Mouse (Mus musculus): ENCODE data around the gene Nlgn1. TPM values are rescaled to one million over a fixed set of nuclear protein-coding genes. Genes with fewer than 3 reads are reported as not detected.

Nlgn1 gene
- 1.5 and 1.7 TPM in 2 replicates for polyA plus RNA-seq (2015; fragmentation: Nextera tagmentation; extraction: Ambion mirVana)

DNA sequence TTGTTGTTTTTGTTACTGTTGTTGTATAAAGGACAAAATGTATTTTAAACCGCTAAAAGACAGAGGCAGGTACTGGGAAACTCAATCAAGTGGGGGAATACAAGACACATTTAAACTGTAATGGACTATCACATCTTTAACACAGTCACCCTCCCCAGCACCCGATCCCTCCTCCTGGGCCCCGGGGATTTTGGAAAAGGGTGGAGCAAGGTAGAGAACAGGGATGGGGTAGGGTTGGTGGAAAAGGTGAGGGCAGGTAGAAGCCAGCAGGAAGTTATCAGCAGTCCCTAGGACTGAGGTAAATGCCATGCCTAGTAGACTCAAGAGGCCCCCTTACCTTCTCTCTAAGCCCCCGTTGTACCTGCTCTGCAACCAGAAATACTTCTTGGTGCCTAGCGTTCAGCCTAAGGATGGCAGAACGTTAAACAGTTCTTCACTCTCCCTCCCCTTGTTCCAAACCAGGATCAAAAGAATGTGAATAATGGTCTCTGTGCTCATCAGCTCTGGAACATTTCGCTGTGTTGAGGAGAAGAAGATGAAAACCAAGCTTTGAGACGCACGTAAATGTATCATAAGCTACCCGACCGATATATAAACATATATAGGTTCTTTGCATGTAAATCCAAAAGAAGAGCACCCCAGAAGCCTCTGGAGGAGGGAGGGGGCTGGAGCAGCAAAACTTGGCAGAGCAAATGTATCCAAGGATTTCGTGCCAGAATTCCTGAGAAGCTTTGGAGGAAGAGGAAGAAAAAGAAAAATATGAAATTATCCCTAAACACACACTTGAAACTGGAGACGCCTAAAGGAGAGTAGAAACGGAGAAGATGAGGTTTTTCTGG is at the start of gene Nlgn1:
TSS of gene Nlgn1 (minus strand) at position 61 of the 839 bp plus-strand sequence.
- Histone ChIP-seq H3K4me1 (ENCODE audit: insufficient read depth, low read length) (peaks cover 7% of the 10 kb centered on the region; the same call in 1 of the 2 replicates), H3K4me2 (replicated peaks; ENCODE audit: low read depth, low read length) (peak within 1 kb of the TSS; percentile 93), H3K36me3 (ENCODE audit: insufficient read depth, low read length) (no peaks in the 10 kb centered on the region), H3K27me3 (ENCODE audit: insufficient read depth, low read length) (peaks cover 36% of the 10 kb centered on the region), H3K9me3 (ENCODE audit: low read length) (no peaks in the 10 kb centered on the region), H3K27ac (ENCODE audit: low read length) (no peak within 1 kb of the TSS), H3K9ac (replicated peaks; ENCODE audit: low read length) (peak within 1 kb of the TSS; percentile 64), H3K4me3 (ENCODE audit: low read length) (peak within 1 kb of the TSS; percentile 59)
- no peak for ATAC-seq (ENCODE audit: low FRiP score, low TSS enrichment)
- 4% methylated on average over 14 of the region's 14 CpGs for WGBS

DNA sequence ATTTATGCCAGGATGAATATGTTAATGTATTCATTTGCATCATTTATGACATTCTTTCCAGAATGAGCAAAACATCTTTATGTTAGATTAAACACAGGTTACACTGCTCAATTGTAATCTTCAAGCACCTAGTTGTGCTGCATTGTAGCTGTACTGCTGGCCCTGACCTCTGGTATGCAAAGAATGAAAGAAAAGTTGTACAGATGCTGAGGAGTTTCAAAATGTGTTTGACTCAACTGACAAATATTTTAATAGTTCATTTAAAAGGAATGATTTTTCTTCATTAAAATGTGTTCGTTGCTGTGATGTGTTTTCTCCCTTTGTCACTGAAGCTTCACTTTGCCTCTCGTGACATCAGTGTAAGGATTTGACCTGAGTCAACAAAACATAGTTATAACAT is 46.0 kb upstream of the Nlgn1 start:
- H3K9ac ChIP-seq (replicated peaks; ENCODE audit: low read length), result no peak overlapping the region
- no peaks in the 10 kb centered on the region for H3K4me1 ChIP-seq (ENCODE audit: insufficient read depth, low read length)
- no peaks in the 10 kb centered on the region for H3K9me3 ChIP-seq (ENCODE audit: low read length)
- no peak overlapping the region for H3K27ac ChIP-seq (ENCODE audit: low read length)
- H3K4me3 ChIP-seq (ENCODE audit: low read length), result no peak overlapping the region
- H3K36me3 ChIP-seq (ENCODE audit: insufficient read depth, low read length), result no peaks in the 10 kb centered on the region
- WGBS, result 61% methylated on average over 2 of the region's 2 CpGs
- H3K27me3 ChIP-seq (ENCODE audit: insufficient read depth, low read length), result no peaks in the 10 kb centered on the region
- ATAC-seq (ENCODE audit: low FRiP score, low TSS enrichment), result no peak
- H3K4me2 ChIP-seq (replicated peaks; ENCODE audit: low read depth, low read length), result no peak overlapping the region

GRCm38 (mm10) chr3:26355082-26355481 is 22.8 kb upstream of the Nlgn1 start:
- no peak overlapping the region for H3K9ac ChIP-seq (replicated peaks; ENCODE audit: low read length)
- H3K4me1 ChIP-seq (ENCODE audit: insufficient read depth, low read length), result 0 out of 2 replicates have a peak, but pooled peaks cover 3% of the 10 kb centered on the region
- no peaks in the 10 kb centered on the region for H3K9me3 ChIP-seq (ENCODE audit: low read length)
- H3K36me3 ChIP-seq (ENCODE audit: insufficient read depth, low read length), result no peaks in the 10 kb centered on the region
- no peak overlapping the region for H3K4me3 ChIP-seq (ENCODE audit: low read length)
- H3K27ac ChIP-seq (ENCODE audit: low read length), result no peak overlapping the region
- ATAC-seq (ENCODE audit: low FRiP score, low TSS enrichment), result peak; percentile 86
- H3K4me2 ChIP-seq (replicated peaks; ENCODE audit: low read depth, low read length), result no peak overlapping the region
- WGBS, result 45% methylated on average over 5 of the region's 5 CpGs
- no peaks in the 10 kb centered on the region for H3K27me3 ChIP-seq (ENCODE audit: insufficient read depth, low read length)

DNA sequence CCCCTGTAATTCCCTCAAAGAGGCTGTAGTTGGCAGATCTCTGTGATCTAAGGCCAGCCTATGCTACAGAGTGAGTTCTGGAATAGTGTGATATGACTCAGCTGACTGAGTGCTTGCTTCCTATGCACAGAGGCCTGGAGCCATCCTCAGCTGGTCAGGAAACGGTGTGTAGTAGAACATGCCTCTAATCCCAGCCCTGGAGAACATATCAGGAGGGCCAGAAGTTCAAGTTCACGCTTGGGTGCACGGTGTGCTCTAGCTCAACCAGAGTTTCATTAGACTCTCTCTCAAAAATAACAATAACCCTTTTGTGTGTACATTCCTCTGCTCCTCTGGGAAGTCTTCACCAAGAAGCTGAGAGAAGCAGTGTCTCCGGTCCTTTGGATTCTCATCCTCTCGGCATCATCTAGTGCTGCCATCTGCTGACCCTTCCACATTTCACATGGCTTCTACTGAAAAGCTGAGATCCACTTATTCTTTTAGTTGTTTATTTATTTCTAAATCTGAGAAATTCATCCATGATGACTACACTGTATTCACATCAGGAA is 22.3 kb upstream of the Nlgn1 start:
- Histone ChIP-seq H3K4me1 (ENCODE audit: insufficient read depth, low read length) (0 out of 2 replicates have a peak, but pooled peaks cover 3% of the 10 kb centered on the region), H3K4me3 (ENCODE audit: low read length) (no peak overlapping the region), H3K27ac (ENCODE audit: low read length) (no peak overlapping the region), H3K4me2 (replicated peaks; ENCODE audit: low read depth, low read length) (no peak overlapping the region), H3K36me3 (ENCODE audit: insufficient read depth, low read length) (no peaks in the 10 kb centered on the region), H3K27me3 (ENCODE audit: insufficient read depth, low read length) (no peaks in the 10 kb centered on the region), H3K9me3 (ENCODE audit: low read length) (no peaks in the 10 kb centered on the region), H3K9ac (replicated peaks; ENCODE audit: low read length) (no peak overlapping the region)
- WGBS, result 67% methylated on average over 5 of the region's 5 CpGs
- ATAC-seq (ENCODE audit: low FRiP score, low TSS enrichment), result peak; percentile 75; the same call in 1 of the 2 replicates

DNA sequence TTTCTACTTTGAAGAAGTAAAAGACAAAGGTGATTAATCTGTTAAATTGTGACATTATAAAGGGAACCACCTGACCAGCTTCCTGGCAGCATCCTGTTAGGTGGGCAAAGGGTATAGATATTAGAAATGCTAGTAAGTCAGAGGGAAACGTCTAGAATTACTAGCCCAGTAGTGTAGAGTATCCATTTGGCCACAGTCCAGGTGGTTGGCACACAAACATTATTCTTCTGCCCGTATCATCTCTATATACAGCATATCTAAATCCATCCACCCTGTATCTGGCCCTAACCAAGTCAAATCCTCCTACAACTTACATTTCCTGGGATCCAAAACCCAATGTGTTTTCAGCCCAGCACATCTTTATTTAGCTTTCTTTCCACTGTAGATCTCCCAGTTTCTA is 5.2 kb upstream of the Nlgn1 start:
- Histone ChIP-seq H3K9ac (replicated peaks; ENCODE audit: low read length) (no peak overlapping the region), H3K27ac (ENCODE audit: low read length) (no peak overlapping the region), H3K4me3 (ENCODE audit: low read length) (no peak overlapping the region), H3K4me2 (replicated peaks; ENCODE audit: low read depth, low read length) (no peak overlapping the region), H3K27me3 (ENCODE audit: insufficient read depth, low read length) (peaks cover 16% of the 10 kb centered on the region), H3K9me3 (ENCODE audit: low read length) (no peaks in the 10 kb centered on the region), H3K4me1 (ENCODE audit: insufficient read depth, low read length) (peaks cover 6% of the 10 kb centered on the region; the same call in 1 of the 2 replicates), H3K36me3 (ENCODE audit: insufficient read depth, low read length) (no peaks in the 10 kb centered on the region)
- ATAC-seq (ENCODE audit: low FRiP score, low TSS enrichment), result no peak
- WGBS, result 56% methylated on average over 2 of the region's 2 CpGs

DNA sequence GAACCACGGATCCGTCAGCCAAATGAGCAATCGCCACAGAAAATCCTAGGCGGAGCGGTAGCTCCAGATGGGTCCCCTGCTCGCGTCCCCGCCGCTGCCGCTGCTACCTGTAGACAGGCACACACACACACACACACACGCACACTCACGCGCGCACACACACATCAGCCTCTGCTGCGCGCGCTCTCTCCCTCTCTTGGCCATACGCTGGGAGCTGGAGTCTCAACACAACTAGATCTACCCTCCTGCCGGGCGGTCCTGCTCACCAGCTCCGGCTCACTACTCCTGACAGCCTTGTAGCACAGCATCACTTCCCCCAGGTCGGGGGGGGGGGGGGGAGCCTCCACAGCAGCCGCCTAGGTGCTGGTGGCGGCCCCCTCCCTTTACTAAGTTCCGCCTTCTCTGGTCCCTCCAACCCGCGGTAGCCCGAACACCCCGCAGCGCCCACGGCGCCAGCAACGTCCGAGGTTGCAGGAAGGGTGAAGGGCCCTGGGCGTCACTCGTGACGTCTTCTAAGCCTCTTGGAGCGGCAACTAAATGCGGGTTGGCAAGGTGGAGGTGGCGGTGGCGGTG is 1.1 kb upstream of the Nlgn1 start:
- H3K36me3 ChIP-seq (ENCODE audit: insufficient read depth, low read length), result no peaks in the 10 kb centered on the region
- peaks cover 36% of the 10 kb centered on the region for H3K27me3 ChIP-seq (ENCODE audit: insufficient read depth, low read length)
- peak overlapping the region; percentile 59 for H3K4me3 ChIP-seq (ENCODE audit: low read length)
- ATAC-seq (ENCODE audit: low FRiP score, low TSS enrichment), result peak; percentile 67
- H3K9me3 ChIP-seq (ENCODE audit: low read length), result no peaks in the 10 kb centered on the region
- peak overlapping the region; percentile 64 for H3K9ac ChIP-seq (replicated peaks; ENCODE audit: low read length)
- no peak overlapping the region for H3K27ac ChIP-seq (ENCODE audit: low read length)
- H3K4me1 ChIP-seq (ENCODE audit: insufficient read depth, low read length), result peaks cover 7% of the 10 kb centered on the region; the same call in 1 of the 2 replicates
- under 1% methylated on average over 40 of the region's 41 CpGs for WGBS
- peak overlapping the region; percentile 92 for H3K4me2 ChIP-seq (replicated peaks; ENCODE audit: low read depth, low read length)

DNA sequence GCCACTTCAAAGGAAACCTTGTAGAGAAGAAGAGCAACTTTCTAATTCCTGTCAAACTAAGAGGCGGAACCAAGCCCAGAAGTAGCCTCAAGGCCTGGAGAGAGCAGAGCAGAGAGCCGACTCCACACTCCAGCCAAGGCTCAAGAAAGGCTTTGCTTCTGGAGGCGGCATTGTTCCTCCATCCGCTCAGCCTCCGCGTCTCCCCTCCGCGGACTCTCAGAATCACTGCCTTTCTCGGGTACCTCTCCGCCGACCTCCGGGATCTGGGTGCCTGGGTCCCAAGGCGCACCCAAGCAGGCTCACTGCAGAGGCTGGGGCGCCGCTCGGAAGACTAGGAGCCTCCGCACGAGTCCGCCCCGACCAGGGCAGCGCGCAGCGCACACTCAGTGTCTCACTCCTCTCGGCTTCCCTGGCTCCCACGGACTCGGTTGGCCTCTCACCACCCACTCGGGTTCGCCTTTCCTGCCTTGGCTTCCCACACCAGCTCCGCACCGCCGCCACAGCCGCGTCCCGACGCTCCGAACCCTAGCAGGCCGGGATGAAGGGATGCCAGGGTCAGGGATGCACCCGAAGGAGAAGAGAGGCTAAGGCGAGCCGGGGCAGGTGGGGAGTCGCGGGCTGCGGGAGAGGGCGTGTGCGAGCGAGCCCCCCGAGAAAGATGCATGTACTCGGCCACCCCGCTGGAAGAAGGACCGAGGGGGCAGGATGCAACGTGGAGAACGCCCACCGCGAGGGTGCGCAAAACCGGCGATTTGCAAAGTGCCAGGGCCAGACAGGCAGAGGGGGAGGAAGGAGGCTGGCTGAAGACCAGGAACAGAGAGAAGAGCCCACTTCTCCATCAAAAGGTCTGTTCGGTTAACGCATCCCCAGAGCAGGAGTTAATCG is 841 bp downstream of the Nlgn1 start:
- H3K4me3 ChIP-seq (ENCODE audit: low read length), result peak overlapping the region; percentile 57
- H3K9me3 ChIP-seq (ENCODE audit: low read length), result no peaks in the 10 kb centered on the region
- H3K36me3 ChIP-seq (ENCODE audit: insufficient read depth, low read length), result no peaks in the 10 kb centered on the region
- H3K4me1 ChIP-seq (ENCODE audit: insufficient read depth, low read length), result peaks cover 7% of the 10 kb centered on the region; the same call in 1 of the 2 replicates
- peak; percentile 70 for ATAC-seq (ENCODE audit: low FRiP score, low TSS enrichment)
- H3K27ac ChIP-seq (ENCODE audit: low read length), result no peak overlapping the region
- H3K4me2 ChIP-seq (replicated peaks; ENCODE audit: low read depth, low read length), result peak overlapping the region; percentile 93
- H3K9ac ChIP-seq (replicated peaks; ENCODE audit: low read length), result peak overlapping the region; percentile 63
- WGBS, result under 1% methylated on average over 60 of the region's 60 CpGs
- H3K27me3 ChIP-seq (ENCODE audit: insufficient read depth, low read length), result peaks cover 36% of the 10 kb centered on the region

- Histone ChIP-seq H3K27me3 (ENCODE audit: insufficient read depth, low read length) (peaks cover 36% of the 10 kb centered on the region), H3K9ac (replicated peaks; ENCODE audit: low read length) (peak overlapping the region; percentile 63)
- ATAC-seq (ENCODE audit: low FRiP score, low TSS enrichment), result 0 out of 2 replicates have a peak, but pooled peaks have one; percentile 17
Measured at GRCm38 (mm10) chr3:26330863-26331176, 1.4 kb downstream of the Nlgn1 start.

GRCm38 (mm10) chr3:26330019-26330418 is 2.2 kb downstream of the Nlgn1 start:
- Histone ChIP-seq H3K9me3 (ENCODE audit: low read length) (no peaks in the 10 kb centered on the region), H3K27me3 (ENCODE audit: insufficient read depth, low read length) (peaks cover 36% of the 10 kb centered on the region), H3K4me2 (replicated peaks; ENCODE audit: low read depth, low read length) (no peak overlapping the region), H3K4me1 (ENCODE audit: insufficient read depth, low read length) (peaks cover 7% of the 10 kb centered on the region; the same call in 1 of the 2 replicates), H3K9ac (replicated peaks; ENCODE audit: low read length) (no peak overlapping the region), H3K4me3 (ENCODE audit: low read length) (no peak overlapping the region), H3K27ac (ENCODE audit: low read length) (no peak overlapping the region), H3K36me3 (ENCODE audit: insufficient read depth, low read length) (no peaks in the 10 kb centered on the region)
- peak; percentile 71; the same call in 1 of the 2 replicates for ATAC-seq (ENCODE audit: low FRiP score, low TSS enrichment)
- WGBS, result 64% methylated on average over 4 of the region's 4 CpGs

More at GRCm38 (mm10) chr3:26330863-26331176, 1.4 kb downstream of the Nlgn1 start:
- Histone ChIP-seq H3K4me3 (ENCODE audit: low read length) (peak overlapping the region; percentile 57), H3K36me3 (ENCODE audit: insufficient read depth, low read length) (no peaks in the 10 kb centered on the region), H3K27ac (ENCODE audit: low read length) (no peak overlapping the region), H3K4me1 (ENCODE audit: insufficient read depth, low read length) (peaks cover 7% of the 10 kb centered on the region; the same call in 1 of the 2 replicates), H3K4me2 (replicated peaks; ENCODE audit: low read depth, low read length) (peak overlapping the region; percentile 93), H3K9me3 (ENCODE audit: low read length) (no peaks in the 10 kb centered on the region)
- WGBS, result 6% methylated on average over 9 of the region's 9 CpGs

All from kidney, embryonic 16.5 days (tissue).